Mouse (Mus musculus): ENCODE results near the gene Tex2.

DNA sequence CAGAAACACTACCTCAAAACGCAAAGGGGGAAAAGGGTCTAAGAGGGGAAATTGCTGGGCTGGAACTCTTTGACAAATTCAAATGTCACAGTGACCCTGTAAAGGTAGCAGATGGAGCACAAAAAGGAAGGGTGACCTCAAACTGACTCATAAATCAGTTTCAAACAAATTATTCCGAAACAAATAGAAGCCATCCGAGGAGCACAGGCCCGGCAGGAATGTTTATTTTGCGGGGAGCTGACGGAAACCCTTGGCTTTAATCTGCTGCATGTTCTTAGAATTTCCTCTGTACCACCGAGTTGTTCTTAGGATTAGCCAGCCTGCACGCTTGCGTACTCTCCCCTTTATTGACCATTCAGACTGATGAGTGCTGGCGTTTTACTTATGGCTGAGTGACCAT lies 123.2 kb downstream of the Tex2 start:
- TF ChIP-seq CTCF (IDR thresholded peaks at IDR 0.05; ENCODE audit: low read depth, low read length) (no peak), GATA1 (IDR thresholded peaks at IDR 0.05; ENCODE audit: borderline replicate concordance, low read length) (no peak)

Measured in G1E (cell line).